Mouse (Mus musculus): ENCODE results near the gene Gm49383.

DNA sequence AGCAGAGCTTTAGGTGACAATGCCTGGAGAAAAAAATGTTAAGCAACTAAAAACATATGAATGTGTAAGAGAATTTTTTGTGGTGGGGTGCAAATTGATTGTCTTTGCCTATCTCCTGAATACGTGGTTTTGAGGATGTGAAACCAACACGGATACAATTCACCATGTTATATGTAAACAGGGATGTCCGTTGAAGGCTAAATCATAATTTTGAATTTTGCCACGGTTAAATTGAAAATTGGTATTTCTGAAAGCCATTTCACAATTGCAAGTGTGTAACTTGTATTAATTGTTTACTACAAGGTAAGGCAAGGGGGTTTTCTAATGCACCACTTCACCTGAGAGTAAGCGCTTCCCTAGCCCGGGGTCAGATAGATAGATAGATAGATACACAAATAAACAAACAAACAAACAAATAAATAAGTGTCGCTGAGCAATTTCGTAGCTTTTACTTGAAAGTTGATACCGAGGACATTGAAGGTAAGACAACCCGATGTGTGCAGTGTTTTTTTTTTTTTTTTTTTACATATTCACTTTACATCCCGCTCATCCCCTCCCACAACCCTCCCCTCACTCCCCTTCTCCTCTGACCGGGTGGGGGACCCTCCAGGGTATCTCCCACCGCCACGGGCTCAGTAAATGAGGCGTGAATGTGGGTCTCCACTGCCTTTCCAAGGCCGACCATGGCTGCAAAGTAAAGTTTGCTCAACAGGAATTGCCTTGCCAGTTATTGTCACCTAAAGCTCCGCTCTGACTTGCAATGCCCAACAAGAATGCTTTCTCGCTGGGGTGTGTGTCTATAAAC lies 29.0 kb downstream of the Gm49383 start:
- TF ChIP-seq CTCF (IDR thresholded peaks at IDR 0.05; ENCODE audit: low read depth) = no peak
- TF ChIP-seq EP300 (IDR thresholded peaks at IDR 0.05; ENCODE audit: low read depth) = no peak

Data from liver, postnatal 0 days (tissue).